Mouse (Mus musculus) testis, adult 2 months (tissue): ENCODE measurements at regions not wholly inside any gene's neighbourhood (a gene's known extent, or its start where the extent isn't known, plus 50 kb on each side); places are given as distances from the start of the nearest gene placed in this dataset.

ENCODE experiments used
- CTCF ChIP-seq: fragments of 200-500 bp; IDR thresholded peaks from 2 replicates; pipeline ENCODE4 v1.5.1; 2012; ENCODE audit warnings: low read depth, mild to moderate bottlenecking, inconsistent platforms, low read length, moderate library complexity; ENCODE audit not compliant: control insufficient read depth, insufficient read depth, insufficient replicate concordance
- POLR2A ChIP-seq: fragments of 200-500 bp; IDR thresholded peaks from 2 replicates; pipeline ENCODE4 v1.6.1; 2012; ENCODE audit warnings: low read depth, mild to moderate bottlenecking, inconsistent platforms, low read length, moderate library complexity; ENCODE audit not compliant: control insufficient read depth

DNA sequence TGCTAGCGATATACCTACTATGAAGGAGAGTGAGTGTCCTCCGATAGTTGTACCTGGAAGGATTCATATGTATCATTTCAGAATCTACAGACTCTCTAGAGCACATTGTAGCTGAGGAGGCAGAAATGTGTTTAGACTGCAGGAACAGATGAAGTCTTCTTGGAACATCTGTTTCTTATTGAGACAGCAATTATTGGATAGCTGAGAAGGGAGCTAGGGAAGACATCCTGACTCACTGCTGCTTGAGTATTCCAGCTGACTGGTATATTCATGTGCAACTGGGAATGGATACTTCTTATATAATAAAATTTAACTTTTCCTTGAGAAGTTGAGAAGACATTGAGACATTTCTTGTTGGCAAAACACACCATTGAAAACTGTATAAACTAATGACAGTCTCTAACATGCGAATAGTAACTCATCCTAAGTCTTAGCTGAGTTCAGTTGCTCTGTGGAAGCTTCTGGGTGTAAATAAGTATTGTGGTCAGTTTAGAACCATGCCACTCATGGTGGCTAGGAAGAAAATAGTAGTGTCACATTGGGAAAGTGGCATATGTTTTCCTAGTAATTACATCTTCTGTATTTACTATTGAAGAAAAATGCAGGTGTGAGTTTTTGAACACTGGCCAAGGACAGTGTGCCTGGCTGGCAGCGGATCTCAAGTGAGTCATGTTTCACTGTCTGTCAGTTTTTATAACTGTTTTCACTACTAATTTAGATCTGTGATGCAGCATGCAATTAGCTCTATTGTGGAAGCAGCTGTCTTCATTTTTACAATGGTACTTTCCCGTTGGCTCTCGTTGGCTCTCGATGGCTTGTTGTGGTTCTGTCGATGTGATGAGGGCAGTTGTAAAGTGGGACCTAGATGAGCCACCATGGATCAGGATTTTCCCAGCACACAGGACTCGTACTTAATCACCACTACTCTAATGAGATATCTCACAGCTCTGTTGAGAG is 163.5 kb downstream of the Sem1 start:
- TF ChIP-seq POLR2A, result no peak
- TF ChIP-seq CTCF, result no peak
